Mouse (Mus musculus) adrenal gland, adult 2 months (tissue): ENCODE data around the gene Col4a4. TPM values are rescaled to one million over a fixed set of nuclear protein-coding genes. Genes with fewer than 3 reads are reported as not detected.

Experiments used
- DNase-seq: peaks from one replicate; pipeline ENCODE4 v3.0.0; 2021
- polyA plus RNA-seq: library from polyadenylated mRNA; depleted of rRNA; stranded (reverse); fragments of >200 nt; gene quantifications from 2 replicates; pipeline ENCODE4 v1.2.3, GENCODE M21; 2012
- total RNA-seq, 2 experiments: library from RNA; stranded (reverse); gene quantifications; 2 replicates each; pipeline ENCODE4 v1.2.3; 2021

Gene Col4a4
- total and polyA plus RNA-seq, 3 experiments = 1.7 to 5.6 (median 3.9) TPM

- no peak for DNase-seq
Observed at GRCm38 (mm10) chr1:82577915-82578314, 8.7 kb downstream of the Col4a4 start.

GRCm38 (mm10) chr1:82577339-82577738, 9.3 kb downstream of the Col4a4 start:
- no peak for DNase-seq

- DNase-seq = no peak
Observed at GRCm38 (mm10) chr1:82576182-82576581, 10.5 kb downstream of the Col4a4 start.

- DNase-seq = no peak
Observed at GRCm38 (mm10) chr1:82575681-82576080, 11.0 kb downstream of the Col4a4 start.

GRCm38 (mm10) chr1:82571758-82572157, 14.9 kb downstream of the Col4a4 start:
- no peak for DNase-seq

GRCm38 (mm10) chr1:82569405-82569804, 17.2 kb downstream of the Col4a4 start:
- no peak for DNase-seq

- no peak for DNase-seq
Observed at GRCm38 (mm10) chr1:82560223-82560622, 26.4 kb downstream of the Col4a4 start.

GRCm38 (mm10) chr1:82554889-82555288, 31.8 kb downstream of the Col4a4 start:
- no peak for DNase-seq

- no peak for DNase-seq
Observed at GRCm38 (mm10) chr1:82554443-82554850, 32.2 kb downstream of the Col4a4 start.

GRCm38 (mm10) chr1:82545199-82545960, 41.3 kb downstream of the Col4a4 start:
- no peak for DNase-seq

- no peak for DNase-seq
Observed at GRCm38 (mm10) chr1:82544419-82545185, 42.0 kb downstream of the Col4a4 start.

- no peak for DNase-seq
Observed at GRCm38 (mm10) chr1:82543934-82544333, 42.7 kb downstream of the Col4a4 start.

GRCm38 (mm10) chr1:82540056-82540455, 46.6 kb downstream of the Col4a4 start:
- DNase-seq = no peak

GRCm38 (mm10) chr1:82537848-82538247, 48.8 kb downstream of the Col4a4 start:
- no peak for DNase-seq

GRCm38 (mm10) chr1:82536515-82537174, 50.0 kb downstream of the Col4a4 start:
- DNase-seq = no peak

- DNase-seq = no peak
Observed at GRCm38 (mm10) chr1:82527931-82528330, 58.7 kb downstream of the Col4a4 start.

- DNase-seq = no peak
Observed at GRCm38 (mm10) chr1:82491954-82492353, 94.7 kb downstream of the Col4a4 start.

- DNase-seq = no peak
Observed at GRCm38 (mm10) chr1:82486371-82486770, 100.3 kb downstream of the Col4a4 start.

GRCm38 (mm10) chr1:82482371-82482770, 104.3 kb downstream of the Col4a4 start:
- DNase-seq = no peak

- DNase-seq = no peak
Observed at GRCm38 (mm10) chr1:82479696-82480487, 106.8 kb downstream of the Col4a4 start.

- DNase-seq = no peak
Observed at GRCm38 (mm10) chr1:82476746-82477145, 109.9 kb downstream of the Col4a4 start.

GRCm38 (mm10) chr1:82476256-82476655, 110.4 kb downstream of the Col4a4 start:
- DNase-seq = no peak
